Mouse (Mus musculus): ENCODE measurements around the gene Xirp1. TPM values are rescaled to one million over a fixed set of nuclear protein-coding genes. Genes with fewer than 3 reads are reported as not detected.

Gene Xirp1
- total and polyA plus RNA-seq, 3 experiments, result not detected

- Histone ChIP-seq H3K4me2 (ENCODE audit: insufficient read depth, low read depth, poor library complexity, severe bottlenecking) (peak overlapping the region; percentile 71), H3K9ac (ENCODE audit: insufficient read depth, low read depth) (0 out of 2 replicates have a peak overlapping the region, but pooled peaks have one; percentile 1), H3K27me3 (replicated peaks) (no peaks in the 10 kb centered on the region), H3K4me3 (replicated peaks in 1 of 3; ENCODE audit: low read depth in 2 of 3, low read length in 2 of 3, poor library complexity in 1 of 3) (peak overlapping the region in 1 of 3 experiments; percentile 11), H3K4me1 (ENCODE audit: control insufficient read depth in 1 of 2, insufficient read depth in 2 of 2) (peaks cover 20 to 54% of the 10 kb centered on the region in 2 experiments), H3K79me2 (replicated peaks; ENCODE audit: control insufficient read depth, extremely low read depth, insufficient read depth, poor library complexity, severe bottlenecking) (peaks cover 28% of the 10 kb centered on the region), H3K36me3 (replicated peaks in 1 of 2; ENCODE audit: control insufficient read depth in 1 of 2, insufficient read depth in 1 of 2, low read length in 1 of 2) (peaks cover 9 to 13% of the 10 kb centered on the region in 2 experiments), H3K27ac (ENCODE audit: insufficient read depth, low read depth) (peak overlapping the region; percentile 96), H3K9me3 (replicated peaks; ENCODE audit: low read length) (peaks cover 2% of the 10 kb centered on the region)
- TF ChIP-seq POLR2AphosphoS2 (IDR thresholded peaks at IDR 0.05; ENCODE audit: low read depth, low read length) (no peak), MYC (IDR thresholded peaks at IDR 0.05; ENCODE audit: low read depth, low read length) (no peak), CHD1 (IDR thresholded peaks at IDR 0.05; ENCODE audit: low read depth, low read length) (no peak), NELFE (IDR thresholded peaks at IDR 0.05; ENCODE audit: low read depth, low read length) (no peak), UBTF (IDR thresholded peaks at IDR 0.05; ENCODE audit: low read depth, low read length) (peak; percentile 3; the same call in 1 of the 2 replicates), BHLHE40 (IDR thresholded peaks at IDR 0.05; ENCODE audit: low read depth, low read length) (peak; percentile 3; the same call in 1 of the 2 replicates)
- dilution Hi-C loops (cut with MboI; ENCODE audit: extremely low pct_ligation_motif_present, extremely low pct_unique_long_range_greater_than_20kb, low sequenced_read_pairs), result no loop called here
- DNase-seq (ENCODE audit: extremely low read depth), result no peak
- in situ Hi-C loops (cut with MboI; ENCODE audit: low pct_ligation_motif_present, low pct_unique_long_range_greater_than_20kb, low sequenced_read_pairs), result no loop called here
Observed at GRCm38 (mm10) chr9:119978811-119979441, 44.5 kb downstream of the Xirp1 start.

- peak overlapping the region; percentile 47; the same call in 1 of the 2 replicates for H3K9ac ChIP-seq (ENCODE audit: insufficient read depth, low read depth)
- peak overlapping the region; percentile 96 for H3K27ac ChIP-seq (ENCODE audit: insufficient read depth, low read depth)
- peak overlapping the region; percentile 71 for H3K4me2 ChIP-seq (ENCODE audit: insufficient read depth, low read depth, poor library complexity, severe bottlenecking)
- TF ChIP-seq GABPA (IDR thresholded peaks at IDR 0.05; ENCODE audit: insufficient replicate concordance, low read depth, low read length), result no peak
- no peak for TF ChIP-seq JUN (IDR thresholded peaks at IDR 0.05; ENCODE audit: insufficient read depth, low read depth, low read length)
- TF ChIP-seq ETS1 (conservative IDR thresholded peaks at IDR 0.05; ENCODE audit: low read depth, low read length), result peak; percentile 79
- peak; percentile 73; the same call in 1 of the 2 replicates for TF ChIP-seq CHD2 (IDR thresholded peaks at IDR 0.05; ENCODE audit: low read length)
- peak; percentile 97 for TF ChIP-seq SIN3A (IDR thresholded peaks at IDR 0.05; ENCODE audit: low read length)
- 0 out of 2 replicates have a peak, but pooled peaks have one; percentile 9 for TF ChIP-seq NRF1 (IDR thresholded peaks at IDR 0.05; ENCODE audit: low read depth, low read length)
- no peak for TF ChIP-seq E2F4 (IDR thresholded peaks at IDR 0.05; ENCODE audit: insufficient replicate concordance, low read depth, low read length)
- peak; percentile 63 for TF ChIP-seq ELF1 (IDR thresholded peaks at IDR 0.05; ENCODE audit: low read depth, low read length)
- TF ChIP-seq USF2 (conservative IDR thresholded peaks at IDR 0.05; ENCODE audit: low read depth, low read length), result no peak
- 0 out of 2 replicates have a peak, but pooled peaks have one; percentile 74 for TF ChIP-seq MAZ (IDR thresholded peaks at IDR 0.05; ENCODE audit: low read depth, low read length)
- peak; percentile 49; the same call in 1 of the 2 replicates for TF ChIP-seq IRF4 (IDR thresholded peaks at IDR 0.05; ENCODE audit: low read depth, low read length)
- 0 out of 2 replicates have a peak, but pooled peaks have one; percentile 21 for TF ChIP-seq MAX (IDR thresholded peaks at IDR 0.05; ENCODE audit: low read length)
- peak; percentile 33; the same call in 1 of the 2 replicates for TF ChIP-seq MEF2A (IDR thresholded peaks at IDR 0.05; ENCODE audit: borderline replicate concordance, low read depth, low read length)
- TF ChIP-seq ZMIZ1 (IDR thresholded peaks at IDR 0.05; ENCODE audit: low read depth, low read length), result peak; percentile 69; the same call in 1 of the 2 replicates
- TF ChIP-seq POLR2AphosphoS2 (IDR thresholded peaks at IDR 0.05; ENCODE audit: low read depth, low read length), result no peak
- no peak; the same call in 1 of the 2 replicates for TF ChIP-seq UBTF (IDR thresholded peaks at IDR 0.05; ENCODE audit: low read depth, low read length)
- TF ChIP-seq MAFK (IDR thresholded peaks at IDR 0.05; ENCODE audit: insufficient replicate concordance, low read length), result no peak
- peak; percentile 34; the same call in 1 of the 2 replicates for TF ChIP-seq POLR2A (IDR thresholded peaks at IDR 0.05; ENCODE audit: low read depth, low read length)
- no peak for TF ChIP-seq JUND (conservative IDR thresholded peaks at IDR 0.05; ENCODE audit: low read depth, low read length)
- no peak for TF ChIP-seq RAD21 (IDR thresholded peaks at IDR 0.05; ENCODE audit: low read depth, low read length)
- no peak for TF ChIP-seq KAT2A (IDR thresholded peaks at IDR 0.05; ENCODE audit: insufficient replicate concordance, low read length)
- no peak for TF ChIP-seq USF1 (IDR thresholded peaks at IDR 0.05; ENCODE audit: low read depth, low read length)
- TF ChIP-seq MYC (IDR thresholded peaks at IDR 0.05; ENCODE audit: low read depth, low read length), result no peak
- TF ChIP-seq ZC3H11A (IDR thresholded peaks at IDR 0.05; ENCODE audit: low read depth, low read length), result no peak
- peak; percentile 70 for TF ChIP-seq RCOR1 (conservative IDR thresholded peaks at IDR 0.05; ENCODE audit: low read depth, low read length)
Observed at GRCm38 (mm10) chr9:119978151-119978810, 45.1 kb downstream of the Xirp1 start.

More at GRCm38 (mm10) chr9:119978151-119978810, 45.1 kb downstream of the Xirp1 start:
- dilution Hi-C loops (cut with MboI; ENCODE audit: extremely low pct_ligation_motif_present, extremely low pct_unique_long_range_greater_than_20kb, low sequenced_read_pairs), result no loop called here
- H3K4me1 ChIP-seq (ENCODE audit: control insufficient read depth in 1 of 2, insufficient read depth in 2 of 2), result peaks cover 20 to 58% of the 10 kb centered on the region in 2 experiments
- in situ Hi-C loops (cut with MboI; ENCODE audit: low pct_ligation_motif_present, low pct_unique_long_range_greater_than_20kb, low sequenced_read_pairs), result no loop called here
- H3K4me3 ChIP-seq (replicated peaks in 1 of 3; ENCODE audit: low read depth in 2 of 3, low read length in 2 of 3, poor library complexity in 1 of 3), result peak overlapping the region; percentile 54 to 69 (median 55)
- peak; percentile 77 for DNase-seq (ENCODE audit: extremely low read depth)
- H3K36me3 ChIP-seq (replicated peaks in 1 of 2; ENCODE audit: control insufficient read depth in 1 of 2, insufficient read depth in 1 of 2, low read length in 1 of 2), result peaks cover 16 to 20% of the 10 kb centered on the region in 2 experiments
- H3K79me2 ChIP-seq (replicated peaks; ENCODE audit: control insufficient read depth, extremely low read depth, insufficient read depth, poor library complexity, severe bottlenecking), result peaks cover 28% of the 10 kb centered on the region
- peaks cover 2% of the 10 kb centered on the region for H3K9me3 ChIP-seq (replicated peaks; ENCODE audit: low read length)
- no peaks in the 10 kb centered on the region for H3K27me3 ChIP-seq (replicated peaks)
